Mouse (Mus musculus): ENCODE measurements around the gene Six2. TPM values are rescaled to one million over a fixed set of nuclear protein-coding genes. Genes with fewer than 3 reads are reported as not detected.

Six2 gene
- polyA plus RNA-seq (2012) = not detected in 2 replicates

DNA sequence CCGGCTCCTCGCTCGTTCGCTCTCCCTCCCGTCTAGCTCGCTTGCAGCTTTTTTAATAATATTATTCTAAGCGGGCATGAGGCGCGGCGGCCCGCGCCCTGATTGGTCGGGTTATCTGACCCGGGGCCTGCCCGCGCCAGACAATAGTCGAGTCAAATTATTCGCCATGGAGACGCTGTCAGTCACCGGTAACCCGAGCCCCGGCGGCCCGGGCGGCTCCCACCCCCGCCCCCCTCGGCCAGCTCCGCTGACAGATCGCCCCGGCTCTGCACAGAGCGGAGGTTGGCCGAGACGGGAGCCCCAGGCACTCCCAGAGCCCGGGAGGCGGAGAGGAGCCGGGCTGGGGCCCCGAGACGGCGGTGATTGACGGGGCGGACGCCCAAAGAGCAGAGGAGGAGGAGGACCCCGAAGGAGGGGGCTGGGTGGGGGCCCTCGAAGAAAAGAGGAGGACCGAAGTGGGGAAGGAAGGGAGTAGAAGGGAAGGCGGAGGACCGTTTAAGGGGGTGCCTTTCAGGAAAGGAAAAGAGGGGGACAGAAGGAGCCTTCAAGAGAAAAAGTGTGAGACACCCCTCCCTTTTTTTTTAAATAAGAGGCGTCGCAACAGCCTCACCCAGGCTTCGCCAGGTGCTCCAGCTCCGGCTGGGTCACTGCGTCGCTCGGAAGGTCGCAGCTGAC lies at the start of gene Six2:
Six2 (minus strand) TSS at position 39 of the 675 bp plus-strand sequence.
- TF ChIP-seq GATA1 (IDR thresholded peaks at IDR 0.05; ENCODE audit: low read length) = no peak

DNA sequence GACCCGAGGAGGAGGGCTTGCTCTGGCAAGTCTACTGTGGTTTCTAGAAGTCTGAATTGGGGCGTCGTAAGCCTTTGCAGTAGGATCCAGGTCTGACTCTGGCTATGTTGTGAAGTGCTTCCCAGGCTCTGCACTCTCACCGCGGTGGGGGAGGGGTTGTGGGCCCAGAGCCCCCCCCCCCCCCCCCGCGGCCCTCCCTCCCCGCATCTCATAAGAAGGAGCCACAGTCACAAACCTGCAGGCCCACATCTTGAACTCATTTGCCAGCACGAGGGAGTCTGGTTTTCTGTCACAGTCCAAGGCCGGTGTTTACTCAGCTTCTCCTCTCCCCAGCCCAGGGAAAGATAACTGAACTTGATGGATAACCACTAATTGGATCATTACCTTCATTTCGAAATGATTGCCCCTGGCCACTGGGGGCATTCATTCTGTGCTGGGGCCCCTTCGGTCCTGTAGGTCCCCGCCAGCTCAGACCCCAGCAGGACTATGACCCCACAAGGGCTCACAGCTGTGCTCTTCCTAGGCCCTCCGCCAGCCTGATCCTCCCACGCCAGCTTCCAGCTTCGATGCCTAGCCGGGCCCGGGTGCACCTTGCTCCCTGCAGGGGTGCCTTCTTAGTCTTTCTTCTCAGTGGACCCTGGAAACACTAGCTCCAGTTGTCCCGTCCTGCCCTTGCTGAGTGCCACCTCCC lies 49.2 kb upstream of the Six2 start:
- no peak for TF ChIP-seq GATA1 (IDR thresholded peaks at IDR 0.05; ENCODE audit: low read length)

DNA sequence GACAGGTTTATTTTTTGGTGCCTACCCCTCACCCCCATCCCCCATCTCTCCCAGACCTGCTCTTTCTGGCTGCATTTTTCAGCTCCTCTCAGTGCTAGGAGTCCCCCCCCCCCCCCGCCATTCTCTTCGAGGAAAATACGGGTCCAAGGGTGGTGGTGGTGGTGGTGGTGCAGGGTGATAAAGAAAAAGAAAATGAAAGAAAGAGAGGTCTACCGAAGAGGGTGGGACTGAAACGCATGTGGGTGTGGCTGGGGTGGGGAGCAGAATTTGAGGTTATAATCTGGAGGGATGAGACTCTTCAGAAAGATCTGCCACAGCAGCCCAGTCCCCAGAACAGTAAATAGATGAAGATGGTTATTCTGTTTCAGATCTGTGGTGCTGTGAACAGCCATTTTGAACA lies 43.3 kb upstream of the Six2 start:
- no peak for TF ChIP-seq GATA1 (IDR thresholded peaks at IDR 0.05; ENCODE audit: low read length)

DNA sequence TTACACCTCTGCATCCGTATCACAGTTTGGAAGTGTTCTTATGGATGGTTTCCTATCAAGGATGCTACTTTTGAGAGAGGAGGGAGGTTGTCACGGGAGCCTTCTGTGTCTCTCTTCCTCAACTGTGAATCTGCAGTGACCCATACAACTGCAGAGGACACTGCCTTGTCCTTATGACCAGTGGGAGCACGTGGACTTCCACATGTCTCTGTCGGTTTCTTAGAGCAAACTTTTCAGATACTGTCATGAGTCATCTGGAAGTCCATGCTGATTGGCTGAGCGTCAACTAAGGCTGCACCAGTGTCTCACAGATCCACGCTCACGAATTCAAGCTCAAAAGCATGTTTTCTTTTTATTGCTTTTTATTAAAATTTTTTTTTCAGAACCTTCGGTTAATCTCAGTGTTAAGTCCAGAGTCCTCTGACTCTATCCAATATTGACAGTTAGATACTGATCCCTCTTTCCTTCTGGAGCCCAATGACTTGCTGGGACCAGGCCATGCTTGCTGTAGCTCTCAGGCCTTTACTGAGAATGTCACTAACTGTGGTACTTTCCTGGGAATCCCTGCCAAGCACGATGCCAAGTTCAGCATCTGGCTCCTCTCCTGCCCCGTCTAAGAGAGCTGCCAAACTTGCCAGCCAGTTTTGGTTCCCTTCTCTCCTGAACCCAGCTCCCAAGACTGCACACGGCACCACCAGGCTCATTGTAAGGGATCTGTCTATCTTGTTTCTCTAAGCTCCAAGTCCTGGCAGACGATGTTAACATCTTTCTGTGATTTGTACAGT lies 42.3 kb upstream of the Six2 start:
- TF ChIP-seq GATA1 (IDR thresholded peaks at IDR 0.05; ENCODE audit: low read length) = no peak

DNA sequence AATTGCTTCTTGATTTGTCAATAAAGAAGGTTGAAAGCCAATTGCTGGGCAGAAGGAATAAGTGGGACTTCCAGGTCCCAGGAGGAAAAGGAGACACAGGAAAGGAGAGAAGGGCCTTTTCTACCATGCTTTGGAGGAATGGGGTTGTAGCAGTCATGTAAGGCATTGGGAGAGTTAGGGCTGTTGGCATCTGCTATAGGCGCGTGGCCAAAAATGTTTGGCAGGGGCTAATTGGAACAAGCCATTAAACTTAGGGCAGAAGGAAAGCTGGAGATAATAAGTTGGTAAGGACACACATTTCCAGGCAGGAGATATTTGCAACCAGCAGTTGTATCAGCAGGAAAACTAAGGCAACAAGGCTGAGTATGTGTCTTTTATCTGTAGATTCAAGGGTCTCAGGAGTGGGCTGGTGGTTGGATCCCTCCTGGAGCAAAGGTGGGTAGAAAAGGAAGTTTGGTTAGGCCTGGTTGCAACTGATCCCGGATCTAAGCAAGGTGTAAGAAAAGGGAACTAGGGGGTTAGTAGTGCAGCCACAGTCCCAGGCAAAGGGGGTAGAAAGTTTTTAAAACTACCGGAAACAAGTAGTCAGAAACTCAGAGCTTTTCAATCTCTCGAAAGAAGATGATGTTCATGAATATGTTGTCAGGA lies 40.1 kb upstream of the Six2 start:
- TF ChIP-seq GATA1 (IDR thresholded peaks at IDR 0.05; ENCODE audit: low read length) = no peak

DNA sequence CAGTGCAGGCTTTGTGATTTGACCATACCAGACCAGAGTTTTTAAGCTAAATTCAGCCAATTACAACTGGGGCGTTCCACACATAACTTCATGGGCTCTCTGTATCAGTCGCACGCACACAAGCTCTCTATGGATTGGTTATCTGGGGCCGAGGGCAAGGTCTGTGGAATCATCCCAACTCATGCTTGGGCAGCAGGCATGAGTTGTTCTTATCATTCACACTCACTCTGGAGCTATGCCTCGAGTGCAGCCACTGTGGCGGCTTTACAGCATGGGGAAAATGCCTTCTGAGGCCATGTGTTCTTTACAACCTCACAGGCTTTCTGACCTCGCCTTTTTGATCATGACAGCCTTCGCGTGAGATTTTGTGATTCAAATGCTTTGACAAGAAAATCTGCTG lies 37.9 kb upstream of the Six2 start:
- TF ChIP-seq GATA1 (IDR thresholded peaks at IDR 0.05; ENCODE audit: low read length) = no peak

DNA sequence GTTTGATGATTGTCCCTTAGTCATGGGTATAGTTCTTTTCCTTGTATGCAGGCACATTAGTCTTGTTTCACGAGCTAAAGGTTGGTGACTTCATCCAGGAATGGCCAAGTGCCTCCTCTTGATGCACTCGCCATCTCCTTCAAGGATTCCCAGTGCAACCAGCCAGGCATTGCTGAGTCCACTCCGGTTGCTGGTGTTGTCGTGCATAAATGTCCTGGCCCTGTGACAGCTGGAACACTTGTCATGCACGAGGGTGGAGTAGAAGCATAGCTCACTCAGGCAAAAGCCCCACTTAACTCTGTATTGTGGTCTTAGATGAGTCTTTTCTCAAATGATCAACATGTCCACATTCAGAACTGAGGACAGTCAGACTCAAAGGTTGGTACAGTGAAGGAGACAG lies 35.1 kb upstream of the Six2 start:
- TF ChIP-seq GATA1 (IDR thresholded peaks at IDR 0.05; ENCODE audit: low read length) = no peak

DNA sequence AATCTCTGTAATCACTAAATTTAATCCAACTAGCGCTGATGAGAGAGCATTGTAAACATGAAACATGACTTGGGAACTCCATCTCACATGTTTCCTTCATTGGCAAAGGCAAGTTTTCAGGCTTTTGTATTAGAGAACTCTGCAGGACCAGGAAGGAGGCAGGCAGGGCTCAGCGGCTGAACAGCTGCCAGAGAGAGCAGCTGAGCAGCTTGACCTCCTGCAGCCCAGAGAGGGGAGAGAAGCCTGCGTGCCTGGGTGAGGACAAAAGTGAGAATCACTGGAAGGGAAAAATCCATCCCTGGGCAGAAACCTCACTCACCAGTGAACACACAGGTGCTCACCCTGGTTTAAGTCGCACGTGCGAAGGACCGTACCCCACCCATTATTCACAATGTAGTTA lies 29.2 kb upstream of the Six2 start:
- TF ChIP-seq GATA1 (IDR thresholded peaks at IDR 0.05; ENCODE audit: low read length) = no peak

DNA sequence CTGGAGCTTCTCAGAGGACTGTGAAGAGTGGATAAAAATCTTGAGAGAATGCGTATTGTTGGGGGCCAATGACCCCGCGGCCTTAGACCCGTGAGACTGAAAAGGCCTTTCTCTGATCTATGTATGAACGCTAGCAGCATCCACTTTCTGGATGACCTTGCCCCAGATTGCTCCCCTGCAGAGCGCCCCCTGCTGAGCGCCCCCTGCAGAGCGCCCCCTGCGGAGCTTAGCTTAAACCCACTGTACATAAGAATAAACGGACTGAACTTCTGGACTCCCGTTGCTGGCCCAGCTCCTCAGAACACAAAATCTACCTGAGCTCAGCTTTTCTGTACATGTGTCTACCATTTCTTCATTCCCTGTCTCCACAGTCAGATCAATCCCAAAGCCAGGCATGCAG lies 27.7 kb upstream of the Six2 start:
- TF ChIP-seq GATA1 (IDR thresholded peaks at IDR 0.05; ENCODE audit: low read length) = no peak

DNA sequence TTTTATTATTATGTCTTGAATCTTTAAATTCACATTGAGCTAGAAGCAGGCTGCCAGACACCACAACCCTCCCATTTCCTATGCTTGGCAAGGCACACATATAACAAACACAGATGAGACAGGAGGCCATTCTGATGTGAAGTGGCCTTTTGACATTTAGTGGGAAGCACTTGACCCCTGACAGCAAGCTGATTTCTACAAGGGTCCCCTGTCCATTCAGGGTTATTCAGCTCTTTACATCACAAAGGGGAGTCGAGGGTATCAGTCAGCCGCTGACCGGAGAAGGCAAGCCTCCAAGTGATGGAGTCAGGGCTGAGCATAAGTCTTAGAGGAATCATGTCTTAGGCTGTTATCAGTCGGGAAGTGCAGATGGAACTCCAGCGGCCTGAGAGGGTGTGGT lies 26.3 kb upstream of the Six2 start:
- no peak for TF ChIP-seq GATA1 (IDR thresholded peaks at IDR 0.05; ENCODE audit: low read length)

DNA sequence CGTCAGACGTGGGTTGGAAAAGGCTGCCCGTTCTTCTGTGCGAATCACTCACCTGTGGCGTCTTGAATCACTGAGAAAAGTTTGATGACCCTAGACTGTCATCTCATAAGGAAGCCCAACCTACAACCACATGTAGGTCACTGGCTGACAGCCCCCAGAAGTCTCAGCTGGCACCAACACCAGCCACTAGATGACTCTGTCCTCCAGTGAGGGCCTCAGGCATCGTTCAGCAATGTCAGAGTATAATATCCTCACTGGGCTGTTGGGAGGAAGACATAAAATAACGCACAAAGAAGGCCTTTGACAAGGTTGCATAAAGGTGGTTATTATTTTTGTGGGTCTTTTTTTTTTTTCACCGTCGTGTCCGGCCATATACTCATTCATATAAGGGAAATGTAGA lies 24.8 kb upstream of the Six2 start:
- no peak for TF ChIP-seq GATA1 (IDR thresholded peaks at IDR 0.05; ENCODE audit: low read length)

DNA sequence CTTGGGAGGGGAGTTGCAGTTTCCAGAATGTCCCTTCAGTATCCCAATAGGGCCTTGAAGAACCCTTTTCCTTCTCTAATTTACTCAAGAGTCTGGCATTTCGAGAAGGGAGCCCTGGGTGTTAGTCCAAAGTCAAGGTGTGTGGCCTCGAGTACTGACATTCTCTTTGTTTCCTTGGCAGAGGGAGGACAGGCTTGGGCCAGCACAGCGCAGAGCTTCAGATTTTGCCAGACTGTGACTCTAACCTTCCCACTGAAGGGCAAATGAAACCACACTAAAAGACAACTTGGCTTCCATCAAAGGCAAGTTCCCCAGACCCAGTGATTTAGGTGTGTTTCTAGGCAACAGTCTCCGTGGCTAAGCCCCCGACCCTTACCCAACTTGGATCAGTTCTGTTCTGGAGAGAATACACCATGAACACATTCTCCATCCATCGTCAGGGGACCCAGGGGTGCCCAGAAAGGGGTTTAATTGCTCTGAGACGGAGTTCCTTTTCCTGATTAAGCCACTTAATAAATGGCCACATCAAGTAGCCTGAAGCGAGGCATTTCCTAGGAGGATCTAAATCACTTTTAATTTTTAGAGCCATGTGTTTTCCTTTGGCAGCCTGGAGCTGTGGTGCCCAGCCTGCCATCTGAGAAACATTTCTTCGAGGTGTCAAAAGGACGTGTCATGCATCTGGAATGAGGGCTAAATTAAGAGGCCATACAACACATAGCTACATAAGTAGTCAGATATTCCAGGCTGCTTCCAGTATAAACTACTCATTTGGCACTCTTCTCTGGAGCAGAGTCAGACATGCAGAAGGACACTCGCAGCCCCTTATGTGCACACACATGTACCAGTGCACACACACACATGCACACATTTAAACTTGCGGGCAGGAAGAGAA lies 16.5 kb upstream of the Six2 start:
- TF ChIP-seq GATA1 (IDR thresholded peaks at IDR 0.05; ENCODE audit: low read length) = no peak

DNA sequence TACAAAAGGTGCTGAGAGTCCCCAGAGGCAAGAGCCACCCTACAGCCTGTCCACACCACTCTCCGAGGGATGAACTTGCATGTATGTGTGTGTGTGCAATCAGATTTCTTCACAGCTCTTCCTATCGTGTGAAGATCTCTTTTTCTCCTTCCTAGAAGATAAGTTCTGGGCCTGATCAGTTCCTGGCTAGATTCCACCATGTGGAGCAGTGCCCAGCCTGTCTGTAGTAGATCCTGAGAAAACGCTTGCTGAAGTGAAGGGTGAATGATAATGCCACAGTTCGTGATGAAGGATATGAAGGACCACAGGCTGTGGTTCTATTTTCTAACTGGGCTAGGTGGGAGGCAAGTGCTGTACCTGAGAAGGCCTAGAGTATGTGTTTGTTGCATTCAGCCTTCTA lies 12.0 kb upstream of the Six2 start:
- TF ChIP-seq GATA1 (IDR thresholded peaks at IDR 0.05; ENCODE audit: low read length) = no peak

DNA sequence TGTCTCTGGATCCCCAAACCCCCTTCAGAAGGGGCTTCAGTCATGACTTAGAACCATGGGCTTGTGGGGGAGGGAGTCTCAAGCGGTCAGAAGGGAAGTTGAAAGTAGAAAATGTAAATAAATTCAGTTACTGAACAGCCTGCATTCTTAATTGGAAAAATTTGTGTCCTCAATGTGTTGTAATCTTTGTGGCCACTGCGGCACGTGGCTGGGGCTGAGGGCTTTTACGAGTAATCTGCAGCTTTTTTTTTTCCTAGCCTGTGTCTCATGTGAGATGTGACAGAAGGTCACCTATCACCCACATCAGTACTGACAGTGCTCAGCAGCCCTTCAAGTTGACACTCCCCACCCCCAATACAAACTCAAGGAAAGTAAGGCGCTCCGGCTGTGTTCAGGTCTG lies 10.6 kb upstream of the Six2 start:
- TF ChIP-seq GATA1 (IDR thresholded peaks at IDR 0.05; ENCODE audit: low read length) = no peak

DNA sequence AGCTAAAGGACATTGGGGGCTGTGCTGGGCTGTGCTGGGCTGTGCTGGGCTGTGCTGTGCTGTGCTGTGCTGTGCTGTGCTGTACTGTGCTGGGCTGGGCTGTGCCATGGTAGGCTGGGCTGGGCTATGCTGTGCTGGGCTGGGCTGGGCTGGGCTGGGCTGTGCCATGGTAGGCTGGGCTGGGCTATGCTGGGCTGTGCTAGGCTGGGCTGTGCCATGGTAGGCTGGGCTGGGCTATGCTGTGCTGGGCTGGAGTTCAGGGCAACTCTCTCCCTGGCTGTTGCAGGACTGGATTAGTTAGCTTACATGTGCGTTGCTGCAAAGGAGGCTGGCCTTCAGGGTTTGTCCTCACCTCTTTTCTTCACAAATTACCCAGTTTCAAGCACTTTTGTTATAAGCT lies 9.9 kb upstream of the Six2 start:
- TF ChIP-seq GATA1 (IDR thresholded peaks at IDR 0.05; ENCODE audit: low read length) = no peak

Measured in G1E-ER4 (cell line).